Mouse (Mus musculus): Measurements from ENCODE around the gene Pinlyp. TPM values are rescaled to one million over a fixed set of nuclear protein-coding genes. Genes with fewer than 3 reads are reported as not detected.

Gene Pinlyp
- total RNA-seq, 1 experiment from 2014 or later = not detected

DNA sequence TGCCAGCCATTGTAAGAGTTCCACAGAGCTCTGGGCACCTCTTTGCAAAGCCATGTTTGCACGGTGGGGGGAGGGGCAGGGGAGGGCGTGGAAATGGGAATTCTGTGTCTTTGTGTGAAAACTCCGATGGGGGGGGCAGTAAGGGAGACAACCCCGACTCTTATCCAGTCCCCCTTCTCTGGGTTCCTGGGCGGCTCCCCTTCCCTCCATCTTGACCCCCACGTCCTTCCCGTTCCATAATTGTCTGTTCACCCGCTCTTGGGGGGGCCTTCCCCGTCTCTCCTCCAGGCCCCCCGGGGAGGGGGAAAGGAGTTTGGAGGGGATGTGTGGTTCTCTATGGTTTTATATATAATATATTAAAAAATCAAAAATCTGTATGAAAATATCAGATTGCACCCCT is 41.9 kb downstream of the Pinlyp start:
- ATAC-seq (ENCODE audit: extremely low read depth, insufficient number of reproducible peaks, low FRiP score, poor library complexity, severe bottlenecking) = no peak

- no peak for ATAC-seq (ENCODE audit: extremely low read depth, insufficient number of reproducible peaks, low FRiP score, poor library complexity, severe bottlenecking)
These were observed 44.4 kb downstream of the Pinlyp start for GRCm38 (mm10) chr7:24501492-24501891.

- no peak for ATAC-seq (ENCODE audit: extremely low read depth, insufficient number of reproducible peaks, low FRiP score, poor library complexity, severe bottlenecking)
These were observed 45.0 kb downstream of the Pinlyp start for GRCm38 (mm10) chr7:24500929-24501328.

GRCm38 (mm10) chr7:24499856-24500577 is 45.9 kb downstream of the Pinlyp start:
- ATAC-seq (ENCODE audit: extremely low read depth, insufficient number of reproducible peaks, low FRiP score, poor library complexity, severe bottlenecking) = no peak

Other genes with a start within 250 kb of the Pinlyp start
- 8.3 and 10.1 TPM in 2 replicates for gene Zfp61, start 244.9 kb downstream of the Pinlyp start, total RNA-seq (2017)
- gene Zfp94, start 229.5 kb downstream of the Pinlyp start, total RNA-seq (2017) = 8.7 and 14.6 TPM in 2 replicates
- gene Tescl, start 212.2 kb downstream of the Pinlyp start, total RNA-seq (2017) = not detected in 2 replicates
- gene Lypd5, start 196.9 kb downstream of the Pinlyp start, total RNA-seq (2017) = not detected in 2 replicates
- 13.6 and 14.8 TPM in 2 replicates for gene Kcnn4, start 175.9 kb downstream of the Pinlyp start, total RNA-seq (2017)
- 30.7 and 33.6 TPM in 2 replicates for gene Smg9, start 146.5 kb downstream of the Pinlyp start, total RNA-seq (2017)
- gene Irgc1, start 93.8 kb downstream of the Pinlyp start, total RNA-seq (2017) = 3.1 and 4.4 TPM in 2 replicates
- gene Plaur, start 83.6 kb downstream of the Pinlyp start, total RNA-seq (2017) = 209 and 221 TPM in 2 replicates
- not detected in 2 replicates for gene Cadm4, start 64.1 kb downstream of the Pinlyp start, total RNA-seq (2017)
- gene Zfp428, start 39.1 kb downstream of the Pinlyp start, total RNA-seq (2017) = 0.49 TPM in 1 of 2 replicates, not detected in the other
- gene AC161166.1, start 33.7 kb downstream of the Pinlyp start, total RNA-seq (2017) = not detected in 2 replicates
- gene Irgq, start 15.4 kb downstream of the Pinlyp start, total RNA-seq (2017) = 12.4 and 14.0 TPM in 2 replicates
- gene Xrcc1, start 171 bp upstream of the Pinlyp start, total RNA-seq (2017) = 38.4 and 56.0 TPM in 2 replicates
- 5.8 and 6.1 TPM in 2 replicates for gene Ethe1, start 41.4 kb upstream of the Pinlyp start, total RNA-seq (2017)
- not detected in 2 replicates for gene Zfp575, start 41.5 kb upstream of the Pinlyp start, total RNA-seq (2017)
- gene Phldb3, start 64.6 kb upstream of the Pinlyp start, total RNA-seq (2017) = 13.7 and 13.9 TPM in 2 replicates
- not detected in 2 replicates for gene Lypd3, start 90.4 kb upstream of the Pinlyp start, total RNA-seq (2017)
- not detected in 2 replicates for gene Tex101, start 130.6 kb upstream of the Pinlyp start, total RNA-seq (2017)
- not detected in 2 replicates for gene BC049730, start 163.1 kb upstream of the Pinlyp start, total RNA-seq (2017)
- not detected in 2 replicates for gene Gm4763, start 180.8 kb upstream of the Pinlyp start, total RNA-seq (2017)
- gene Cd177, start 214.2 kb upstream of the Pinlyp start, total RNA-seq (2017) = 40.7 and 50.3 TPM in 2 replicates
- gene Ceacam10, start 231.1 kb upstream of the Pinlyp start, total RNA-seq (2017) = 30.5 and 43.1 TPM in 2 replicates